Mouse (Mus musculus) CH12.LX (cell line): ENCODE results near the gene Sult6b2. TPM values are rescaled to one million over a fixed set of nuclear protein-coding genes. Genes with fewer than 3 reads are reported as not detected.

Source experiments
- DNase-seq: peaks from one replicate; pipeline ENCODE4 v3.0.0-alpha.2; 2013; ENCODE audit errors: extremely low read depth
- H3K27ac ChIP-seq: 2 replicates; pipeline ENCODE4 v1.5.1; 2012; ENCODE audit warnings: low read depth, mild to moderate bottlenecking, control low read depth, moderate library complexity; ENCODE audit not compliant: insufficient read depth
- H3K27me3 ChIP-seq: replicated peaks from 2 replicates; pipeline ENCODE3; 2012; ENCODE audit warnings: inconsistent platforms
- H3K36me3 ChIP-seq, 2 experiments: replicated peaks in 1 of 2; 2 replicates each; pipeline versions ENCODE3 to v1.6.1; 2012; ENCODE audit warnings: inconsistent platforms in 1 of 2, low read length in 1 of 2, mild to moderate bottlenecking in 1 of 2, mixed read lengths in 1 of 2, moderate library complexity in 1 of 2; ENCODE audit not compliant: control insufficient read depth in 1 of 2, insufficient read depth in 1 of 2
- H3K4me1 ChIP-seq, 2 experiments: 2 replicates each; pipeline ENCODE4 v1.6.1; 2012; ENCODE audit warnings: inconsistent platforms in 1 of 2, moderate library complexity in 1 of 2; ENCODE audit not compliant: insufficient read depth in 2 of 2, control insufficient read depth in 1 of 2
- H3K4me2 ChIP-seq: 2 replicates; pipeline ENCODE4 v1.6.1; 2012; ENCODE audit warnings: low read depth, mild to moderate bottlenecking, control low read depth; ENCODE audit not compliant: poor library complexity, insufficient read depth, severe bottlenecking
- H3K4me3 ChIP-seq, 3 experiments: fragments of 150-350 bp in 1 of 3; sonication (generic) in 1 of 3; replicated peaks in 1 of 3; 2 replicates each; pipeline versions ENCODE3 to v1.5.1; 2011 to 2012; ENCODE audit warnings: low read depth in 2 of 3, low read length in 2 of 3, mild to moderate bottlenecking in 2 of 3, moderate library complexity in 2 of 3, control low read depth in 1 of 3, improper control_type of control experiment in 1 of 3, inconsistent platforms in 1 of 3, mixed read lengths in 1 of 3; ENCODE audit not compliant: poor library complexity in 1 of 3
- H3K79me2 ChIP-seq: replicated peaks from 2 replicates; pipeline ENCODE4 v1.6.1; 2012; ENCODE audit warnings: mild to moderate bottlenecking, moderate library complexity; ENCODE audit not compliant: control insufficient read depth, poor library complexity, insufficient read depth, severe bottlenecking; ENCODE audit errors: extremely low read depth
- H3K9ac ChIP-seq: 2 replicates; pipeline ENCODE4 v1.6.1; 2012; ENCODE audit warnings: low read depth, mild to moderate bottlenecking, control low read depth, moderate library complexity; ENCODE audit not compliant: insufficient read depth
- H3K9me3 ChIP-seq: replicated peaks from 2 replicates; pipeline ENCODE3; 2012; ENCODE audit warnings: low read length, inconsistent platforms, mixed read lengths
- BHLHE40 ChIP-seq: IDR thresholded peaks from 2 replicates; pipeline ENCODE4 v1.6.1; 2011; ENCODE audit warnings: mild to moderate bottlenecking, low read depth, low read length, improper control_type of control experiment
- E2F4 ChIP-seq: IDR thresholded peaks from 2 replicates; pipeline ENCODE4 v1.6.1; 2011; ENCODE audit warnings: low read depth, low read length, improper control_type of control experiment; ENCODE audit not compliant: insufficient replicate concordance
- ELF1 ChIP-seq: IDR thresholded peaks from 2 replicates; pipeline ENCODE4 v1.6.1; 2014; ENCODE audit warnings: low read depth, mild to moderate bottlenecking, inconsistent platforms, low read length, improper control_type of control experiment
- EP300 ChIP-seq: IDR thresholded peaks from 2 replicates; pipeline ENCODE4 v1.6.1; 2011; ENCODE audit warnings: low read length, improper control_type of control experiment
- ETS1 ChIP-seq: conservative IDR thresholded peaks from 2 replicates; pipeline ENCODE4 v1.6.1; 2012; ENCODE audit warnings: low read depth, mild to moderate bottlenecking, inconsistent platforms, low read length, improper control_type of control experiment, moderate library complexity
- HCFC1 ChIP-seq: IDR thresholded peaks from 2 replicates; pipeline ENCODE4 v1.6.1; 2012; ENCODE audit warnings: low read depth, mild to moderate bottlenecking, inconsistent platforms, low read length, improper control_type of control experiment
- IRF4 ChIP-seq: IDR thresholded peaks from 2 replicates; pipeline ENCODE4 v1.6.1; 2014; ENCODE audit warnings: low read depth, mild to moderate bottlenecking, inconsistent platforms, low read length, improper control_type of control experiment
- KAT2A ChIP-seq: IDR thresholded peaks from 2 replicates; pipeline ENCODE4 v1.6.1; 2012; ENCODE audit warnings: low read length, improper control_type of control experiment, inconsistent platforms; ENCODE audit not compliant: insufficient replicate concordance
- MAX ChIP-seq: IDR thresholded peaks from 2 replicates; pipeline ENCODE4 v1.6.1; 2011; ENCODE audit warnings: low read length, improper control_type of control experiment
- MEF2A ChIP-seq: IDR thresholded peaks from 2 replicates; pipeline ENCODE4 v1.6.1; 2014; ENCODE audit warnings: low read depth, mild to moderate bottlenecking, inconsistent platforms, low read length, improper control_type of control experiment, borderline replicate concordance
- MXI1 ChIP-seq: IDR thresholded peaks from 2 replicates; pipeline ENCODE4 v1.6.1; 2011; ENCODE audit warnings: mild to moderate bottlenecking, low read depth, low read length, improper control_type of control experiment
- MYC ChIP-seq: IDR thresholded peaks from 2 replicates; pipeline ENCODE4 v1.6.1; 2011; ENCODE audit warnings: low read depth, mild to moderate bottlenecking, improper control_type of control experiment, low read length
- NELFE ChIP-seq: IDR thresholded peaks from 2 replicates; pipeline ENCODE4 v1.6.1; 2011; ENCODE audit warnings: low read depth, low read length, improper control_type of control experiment
- NRF1 ChIP-seq: IDR thresholded peaks from 2 replicates; pipeline ENCODE4 v1.6.1; 2014; ENCODE audit warnings: low read depth, mild to moderate bottlenecking, inconsistent platforms, low read length, improper control_type of control experiment, moderate library complexity
- POLR2A ChIP-seq: IDR thresholded peaks from 2 replicates; pipeline ENCODE4 v1.6.1; 2011; ENCODE audit warnings: low read depth, mild to moderate bottlenecking, improper control_type of control experiment, low read length
- RAD21 ChIP-seq: IDR thresholded peaks from 2 replicates; pipeline ENCODE4 v1.6.1; 2011; ENCODE audit warnings: low read depth, mild to moderate bottlenecking, low read length, improper control_type of control experiment, moderate library complexity
- SIN3A ChIP-seq: IDR thresholded peaks from 2 replicates; pipeline ENCODE4 v1.6.1; 2012; ENCODE audit warnings: low read length, improper control_type of control experiment, inconsistent platforms
- SMC3 ChIP-seq: IDR thresholded peaks from 2 replicates; pipeline ENCODE4 v1.6.1; 2011; ENCODE audit warnings: low read depth, low read length, improper control_type of control experiment
- TBP ChIP-seq: conservative IDR thresholded peaks from 2 replicates; pipeline ENCODE4 v1.6.1; 2011; ENCODE audit warnings: low read depth, low read length, improper control_type of control experiment
- UBTF ChIP-seq: IDR thresholded peaks from 2 replicates; pipeline ENCODE4 v1.6.1; 2012; ENCODE audit warnings: low read depth, mild to moderate bottlenecking, inconsistent platforms, low read length, improper control_type of control experiment, moderate library complexity
- USF2 ChIP-seq: conservative IDR thresholded peaks from 2 replicates; pipeline ENCODE4 v1.6.1; 2011; ENCODE audit warnings: low read depth, low read length, improper control_type of control experiment
- ZC3H11A ChIP-seq: IDR thresholded peaks from 2 replicates; pipeline ENCODE4 v1.6.1; 2012; ENCODE audit warnings: low read depth, mild to moderate bottlenecking, inconsistent platforms, low read length, improper control_type of control experiment
- ZKSCAN1 ChIP-seq: IDR thresholded peaks from 2 replicates; pipeline ENCODE4 v1.6.1; 2012; ENCODE audit warnings: low read depth, inconsistent platforms, low read length, improper control_type of control experiment, borderline replicate concordance
- ZMIZ1 ChIP-seq: IDR thresholded peaks from 2 replicates; pipeline ENCODE4 v1.6.1; 2012; ENCODE audit warnings: low read depth, mild to moderate bottlenecking, inconsistent platforms, low read length, improper control_type of control experiment
- ZNF384 ChIP-seq: IDR thresholded peaks from 2 replicates; pipeline ENCODE4 v1.6.1; 2012; ENCODE audit warnings: low read depth, low read length, improper control_type of control experiment, inconsistent platforms
- dilution Hi-C: fragments of 300-500 bp; cut with MboI; formaldehyde crosslinking; loops from 2 replicates; pipeline ENCODE4 v1.14.3; 2020; ENCODE audit warnings: low sequenced_read_pairs; ENCODE audit not compliant: extremely low pct_unique_long_range_greater_than_20kb, extremely low pct_ligation_motif_present
- in situ Hi-C: fragments of 300-500 bp; cut with MboI; formaldehyde crosslinking; loops from 3 replicates; pipeline ENCODE4 v1.14.3; 2019; ENCODE audit warnings: low sequenced_read_pairs, low pct_ligation_motif_present, low pct_unique_long_range_greater_than_20kb, mixed read lengths
- polyA plus RNA-seq: library from polyadenylated mRNA; unstranded; fragments of >175 nt; gene quantifications from 2 replicates; pipeline ENCODE4 v1.2.1, GENCODE M21; 2012; ENCODE audit warnings: low read depth; ENCODE audit not compliant: insufficient read length
- total RNA-seq, 2 experiments: library from RNA; depleted of rRNA; stranded (reverse); fragments of 300-350 nt in 1 of 2; fragments of >200 nt in 1 of 2; gene quantifications; 2 replicates each; pipeline ENCODE4 v1.2.3; 2012 to 2014

Gene Sult6b2
- total and polyA plus RNA-seq, 3 experiments: 0.25 to 1.1 (median 0.54) TPM

- dilution Hi-C loops (no loop called here), in situ Hi-C loops (loop anchor here (25.0 kb wide), 1 partner anchor 1251 kb away; no protein-coding TSS in a partner anchor)
- Histone ChIP-seq H3K4me3 (no peak overlapping the region), H3K27ac (no peak overlapping the region), H3K36me3 (no peaks in the 10 kb centered on the region), H3K27me3 (no peaks in the 10 kb centered on the region), H3K79me2 (no peaks in the 10 kb centered on the region), H3K9me3 (no peaks in the 10 kb centered on the region), H3K4me2 (no peak overlapping the region), H3K9ac (no peak overlapping the region), H3K4me1 (no peaks in the 10 kb centered on the region)
- TF ChIP-seq KAT2A: no peak
- no peak for TF ChIP-seq ELF1
- TF ChIP-seq MYC: no peak
- no peak for DNase-seq
Measured at GRCm38 (mm10) chr6:142738637-142739036, 65.7 kb downstream of the Sult6b2 start.

- H3K4me2 ChIP-seq: no peak overlapping the region
- H3K9me3 ChIP-seq: no peaks in the 10 kb centered on the region
- no peaks in the 10 kb centered on the region for H3K4me1 ChIP-seq
- no peaks in the 10 kb centered on the region for H3K27me3 ChIP-seq
- no peaks in the 10 kb centered on the region for H3K79me2 ChIP-seq
- H3K36me3 ChIP-seq: no peaks in the 10 kb centered on the region
- DNase-seq: no peak
- in situ Hi-C loops: loop anchor here (25.0 kb wide), 1 partner anchor 1251 kb away; no protein-coding TSS in a partner anchor
- no peak overlapping the region for H3K9ac ChIP-seq
- H3K27ac ChIP-seq: no peak overlapping the region
- H3K4me3 ChIP-seq: no peak overlapping the region
- dilution Hi-C loops: no loop called here
- no peak for TF ChIP-seq ZC3H11A
- no peak for TF ChIP-seq POLR2A
- no peak for TF ChIP-seq MXI1
- TF ChIP-seq IRF4: no peak
- TF ChIP-seq ZNF384: no peak
- no peak for TF ChIP-seq UBTF
- TF ChIP-seq KAT2A: no peak
Measured at GRCm38 (mm10) chr6:142738225-142738624, 66.1 kb downstream of the Sult6b2 start.

GRCm38 (mm10) chr6:142735302-142736005 is 68.8 kb downstream of the Sult6b2 start:
- no peak overlapping the region for H3K4me2 ChIP-seq
- TF ChIP-seq ZC3H11A (peak; percentile 29; the same call in 1 of the 2 replicates), TBP (no peak), ETS1 (no peak), UBTF (no peak), ZNF384 (no peak), EP300 (no peak), BHLHE40 (0 out of 2 replicates have a peak, but pooled peaks have one; percentile 4), KAT2A (no peak), NRF1 (no peak), USF2 (no peak), MAX (no peak), ZKSCAN1 (no peak), HCFC1 (no peak), SMC3 (peak; percentile 81), ZMIZ1 (no peak), POLR2A (no peak), SIN3A (no peak), NELFE (no peak), RAD21 (peak; percentile 94), MEF2A (no peak), E2F4 (no peak)

More at GRCm38 (mm10) chr6:142735302-142736005, 68.8 kb downstream of the Sult6b2 start:
- Histone ChIP-seq H3K36me3 (no peaks in the 10 kb centered on the region), H3K27me3 (no peaks in the 10 kb centered on the region), H3K4me1 (no peaks in the 10 kb centered on the region), H3K4me3 (no peak overlapping the region), H3K9me3 (no peaks in the 10 kb centered on the region), H3K9ac (no peak overlapping the region), H3K79me2 (no peaks in the 10 kb centered on the region), H3K27ac (no peak overlapping the region)
- in situ Hi-C loops (loop anchor here (25.0 kb wide), 1 partner anchor 1248 kb away; no protein-coding TSS in a partner anchor), dilution Hi-C loops (no loop called here)
- peak; percentile 58 for DNase-seq
